Mouse (Mus musculus) v-Abl transformed pro-B cells (cell line): ENCODE measurements at regions not wholly inside any gene's neighbourhood (a gene's known extent, or its start where the extent isn't known, plus 50 kb on each side); places are given as distances from the start of the nearest gene placed in this dataset.

Source experiments
- in situ Hi-C, 2 experiments: fragments of 400-800 bp; cut with MboI; formaldehyde crosslinking; loops; one replicate each; pipeline ENCODE4 v1.15.1; 2025; ENCODE audit not compliant: unreplicated experiment in 2 of 2

GRCm38 (mm10) chrX:23556271-23556670 lies 136.6 kb upstream of the Wdr44 start:
- in situ Hi-C loops, result loop anchor here in 1 of 2 experiments (25.0 kb wide), 1 partner anchor 219 kb away; no protein-coding TSS in a partner anchor

- in situ Hi-C loops, result loop anchor here (5.0 to 25.0 kb wide), 2 partner anchors 228 to 238 kb away; no protein-coding TSS in a partner anchor
Observed at GRCm38 (mm10) chrX:23565581-23565980, 127.3 kb upstream of the Wdr44 start.
